Mouse (Mus musculus) CH12.LX (cell line): ENCODE measurements at regions not wholly inside any gene's neighbourhood (a gene's known extent, or its start where the extent isn't known, plus 50 kb on each side); places are given as distances from the start of the nearest gene placed in this dataset.

ENCODE experiments used
- DNase-seq: peaks from one replicate; pipeline ENCODE4 v3.0.0-alpha.2; 2013; ENCODE audit errors: extremely low read depth
- H3K27ac ChIP-seq: 2 replicates; pipeline ENCODE4 v1.5.1; 2012; ENCODE audit warnings: low read depth, mild to moderate bottlenecking, control low read depth, moderate library complexity; ENCODE audit not compliant: insufficient read depth
- H3K27me3 ChIP-seq: replicated peaks from 2 replicates; pipeline ENCODE3; 2012; ENCODE audit warnings: inconsistent platforms
- H3K36me3 ChIP-seq, 2 experiments: replicated peaks in 1 of 2; 2 replicates each; pipeline versions ENCODE3 to v1.6.1; 2012; ENCODE audit warnings: inconsistent platforms in 1 of 2, low read length in 1 of 2, mild to moderate bottlenecking in 1 of 2, mixed read lengths in 1 of 2, moderate library complexity in 1 of 2; ENCODE audit not compliant: control insufficient read depth in 1 of 2, insufficient read depth in 1 of 2
- H3K4me1 ChIP-seq, 2 experiments: 2 replicates each; pipeline ENCODE4 v1.6.1; 2012; ENCODE audit warnings: inconsistent platforms in 1 of 2, moderate library complexity in 1 of 2; ENCODE audit not compliant: insufficient read depth in 2 of 2, control insufficient read depth in 1 of 2
- H3K4me2 ChIP-seq: 2 replicates; pipeline ENCODE4 v1.6.1; 2012; ENCODE audit warnings: low read depth, mild to moderate bottlenecking, control low read depth; ENCODE audit not compliant: poor library complexity, insufficient read depth, severe bottlenecking
- H3K4me3 ChIP-seq, 3 experiments: fragments of 150-350 bp in 1 of 3; sonication (generic) in 1 of 3; replicated peaks in 1 of 3; 2 replicates each; pipeline versions ENCODE3 to v1.5.1; 2011 to 2012; ENCODE audit warnings: low read depth in 2 of 3, low read length in 2 of 3, mild to moderate bottlenecking in 2 of 3, moderate library complexity in 2 of 3, control low read depth in 1 of 3, improper control_type of control experiment in 1 of 3, inconsistent platforms in 1 of 3, mixed read lengths in 1 of 3; ENCODE audit not compliant: poor library complexity in 1 of 3
- H3K79me2 ChIP-seq: replicated peaks from 2 replicates; pipeline ENCODE4 v1.6.1; 2012; ENCODE audit warnings: mild to moderate bottlenecking, moderate library complexity; ENCODE audit not compliant: control insufficient read depth, poor library complexity, insufficient read depth, severe bottlenecking; ENCODE audit errors: extremely low read depth
- H3K9ac ChIP-seq: 2 replicates; pipeline ENCODE4 v1.6.1; 2012; ENCODE audit warnings: low read depth, mild to moderate bottlenecking, control low read depth, moderate library complexity; ENCODE audit not compliant: insufficient read depth
- H3K9me3 ChIP-seq: replicated peaks from 2 replicates; pipeline ENCODE3; 2012; ENCODE audit warnings: low read length, inconsistent platforms, mixed read lengths
- CHD2 ChIP-seq: IDR thresholded peaks from 2 replicates; pipeline ENCODE4 v1.6.1; 2011; ENCODE audit warnings: low read length, improper control_type of control experiment
- CTCF ChIP-seq, 2 experiments: IDR thresholded peaks in 1 of 2; conservative IDR thresholded peaks in 1 of 2; 2 replicates each; pipeline ENCODE4 v1.5.1; 2011 to 2012; ENCODE audit warnings: low read depth in 2 of 2, low read length in 2 of 2, improper control_type of control experiment in 1 of 2, inconsistent platforms in 1 of 2, mild to moderate bottlenecking in 1 of 2, moderate library complexity in 1 of 2
- EP300 ChIP-seq: IDR thresholded peaks from 2 replicates; pipeline ENCODE4 v1.6.1; 2011; ENCODE audit warnings: low read length, improper control_type of control experiment
- JUN ChIP-seq: IDR thresholded peaks from 2 replicates; pipeline ENCODE4 v1.6.1; 2011; ENCODE audit warnings: low read depth, mild to moderate bottlenecking, low read length, improper control_type of control experiment, moderate library complexity; ENCODE audit not compliant: insufficient read depth
- JUND ChIP-seq: conservative IDR thresholded peaks from 2 replicates; pipeline ENCODE4 v1.6.1; 2011; ENCODE audit warnings: low read depth, low read length, improper control_type of control experiment
- KAT2A ChIP-seq: IDR thresholded peaks from 2 replicates; pipeline ENCODE4 v1.6.1; 2012; ENCODE audit warnings: low read length, improper control_type of control experiment, inconsistent platforms; ENCODE audit not compliant: insufficient replicate concordance
- MAFK ChIP-seq: IDR thresholded peaks from 2 replicates; pipeline ENCODE4 v1.6.1; 2011; ENCODE audit warnings: low read length, improper control_type of control experiment; ENCODE audit not compliant: insufficient replicate concordance
- MAX ChIP-seq: IDR thresholded peaks from 2 replicates; pipeline ENCODE4 v1.6.1; 2011; ENCODE audit warnings: low read length, improper control_type of control experiment
- MAZ ChIP-seq: IDR thresholded peaks from 2 replicates; pipeline ENCODE4 v1.6.1; 2012; ENCODE audit warnings: low read depth, mild to moderate bottlenecking, inconsistent platforms, low read length, improper control_type of control experiment, moderate library complexity
- MEF2A ChIP-seq: IDR thresholded peaks from 2 replicates; pipeline ENCODE4 v1.6.1; 2014; ENCODE audit warnings: low read depth, mild to moderate bottlenecking, inconsistent platforms, low read length, improper control_type of control experiment, borderline replicate concordance
- MXI1 ChIP-seq: IDR thresholded peaks from 2 replicates; pipeline ENCODE4 v1.6.1; 2011; ENCODE audit warnings: mild to moderate bottlenecking, low read depth, low read length, improper control_type of control experiment
- NELFE ChIP-seq: IDR thresholded peaks from 2 replicates; pipeline ENCODE4 v1.6.1; 2011; ENCODE audit warnings: low read depth, low read length, improper control_type of control experiment
- PAX5 ChIP-seq: IDR thresholded peaks from 2 replicates; pipeline ENCODE4 v1.6.1; 2012; ENCODE audit warnings: low read length, inconsistent platforms, mixed read lengths
- POLR2A ChIP-seq: IDR thresholded peaks from 2 replicates; pipeline ENCODE4 v1.6.1; 2011; ENCODE audit warnings: low read depth, mild to moderate bottlenecking, improper control_type of control experiment, low read length
- POLR2AphosphoS2 ChIP-seq: IDR thresholded peaks from 2 replicates; pipeline ENCODE4 v1.6.1; 2011; ENCODE audit warnings: low read depth, low read length, improper control_type of control experiment
- RCOR1 ChIP-seq: conservative IDR thresholded peaks from 2 replicates; pipeline ENCODE4 v1.6.1; 2012; ENCODE audit warnings: low read depth, mild to moderate bottlenecking, inconsistent platforms, low read length, improper control_type of control experiment
- SIN3A ChIP-seq: IDR thresholded peaks from 2 replicates; pipeline ENCODE4 v1.6.1; 2012; ENCODE audit warnings: low read length, improper control_type of control experiment, inconsistent platforms
- SMC3 ChIP-seq: IDR thresholded peaks from 2 replicates; pipeline ENCODE4 v1.6.1; 2011; ENCODE audit warnings: low read depth, low read length, improper control_type of control experiment
- TBP ChIP-seq: conservative IDR thresholded peaks from 2 replicates; pipeline ENCODE4 v1.6.1; 2011; ENCODE audit warnings: low read depth, low read length, improper control_type of control experiment
- ZKSCAN1 ChIP-seq: IDR thresholded peaks from 2 replicates; pipeline ENCODE4 v1.6.1; 2012; ENCODE audit warnings: low read depth, inconsistent platforms, low read length, improper control_type of control experiment, borderline replicate concordance
- ZMIZ1 ChIP-seq: IDR thresholded peaks from 2 replicates; pipeline ENCODE4 v1.6.1; 2012; ENCODE audit warnings: low read depth, mild to moderate bottlenecking, inconsistent platforms, low read length, improper control_type of control experiment
- dilution Hi-C: fragments of 300-500 bp; cut with MboI; formaldehyde crosslinking; loops from 2 replicates; pipeline ENCODE4 v1.14.3; 2020; ENCODE audit warnings: low sequenced_read_pairs; ENCODE audit not compliant: extremely low pct_unique_long_range_greater_than_20kb, extremely low pct_ligation_motif_present
- in situ Hi-C: fragments of 300-500 bp; cut with MboI; formaldehyde crosslinking; loops from 3 replicates; pipeline ENCODE4 v1.14.3; 2019; ENCODE audit warnings: low sequenced_read_pairs, low pct_ligation_motif_present, low pct_unique_long_range_greater_than_20kb, mixed read lengths

DNA sequence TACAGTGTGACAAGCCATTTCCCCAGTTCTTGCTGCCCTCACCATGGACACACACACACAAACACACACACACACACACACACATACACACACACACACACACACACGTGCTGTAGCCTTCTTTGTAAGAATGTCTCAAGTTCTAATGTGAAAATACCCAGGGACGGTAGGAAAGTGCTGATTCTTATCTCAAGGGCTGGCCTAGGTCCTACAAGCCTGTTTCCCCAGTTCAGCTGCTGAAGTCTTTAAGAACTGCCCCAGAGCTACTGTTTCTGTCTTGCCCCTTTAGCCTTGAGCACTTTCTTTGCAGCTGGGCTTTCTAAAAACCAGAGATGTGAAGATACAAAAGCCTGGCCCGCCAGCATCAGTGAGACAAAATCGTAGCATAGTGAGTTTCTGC lies 117.5 kb upstream of the Kbtbd8 start:
- dilution Hi-C loops, result no loop called here
- Histone ChIP-seq H3K9me3 (no peaks in the 10 kb centered on the region), H3K27ac (no peak overlapping the region), H3K4me3 (no peak overlapping the region), H3K4me1 (no peaks in the 10 kb centered on the region), H3K36me3 (no peaks in the 10 kb centered on the region), H3K9ac (no peak overlapping the region), H3K79me2 (no peaks in the 10 kb centered on the region), H3K27me3 (peaks cover 2% of the 10 kb centered on the region), H3K4me2 (no peak overlapping the region)
- in situ Hi-C loops, result no loop called here
- no peak for DNase-seq
- TF ChIP-seq TBP (no peak), JUND (no peak), KAT2A (no peak), SMC3 (no peak), SIN3A (no peak), CHD2 (no peak), ZMIZ1 (no peak), MAZ (no peak), JUN (no peak), PAX5 (no peak), MEF2A (no peak), POLR2A (no peak), CTCF (conservative IDR thresholded peaks at IDR 0.05 in 1 of 2, IDR thresholded peaks at IDR 0.05 in 1 of 2; ENCODE audit: low read depth in 2 of 2, low read length in 2 of 2) (no peak), NELFE (no peak), EP300 (no peak), ZKSCAN1 (no peak), MXI1 (no peak), POLR2AphosphoS2 (no peak), RCOR1 (no peak), MAFK (no peak)

DNA sequence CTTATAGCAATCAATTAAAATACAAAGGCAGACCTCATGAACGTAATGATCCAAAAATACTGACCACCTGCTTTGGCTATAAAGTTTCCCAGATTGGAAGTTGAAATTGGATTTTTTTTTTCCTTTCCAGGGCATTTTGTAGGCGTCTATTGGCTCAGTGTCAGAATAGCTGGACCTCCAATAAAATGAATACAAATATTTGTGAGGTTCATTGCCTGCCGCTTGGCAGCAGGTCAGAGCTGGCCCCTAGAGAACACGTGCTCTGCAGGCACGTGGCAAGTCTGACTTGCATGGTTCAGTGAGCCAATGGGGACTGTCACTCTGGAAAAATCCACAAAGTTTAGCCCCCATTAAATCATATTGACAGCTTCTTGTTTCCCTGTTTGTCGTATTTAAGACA lies 118.0 kb upstream of the Kbtbd8 start:
- H3K27me3 ChIP-seq, result peaks cover 2% of the 10 kb centered on the region
- dilution Hi-C loops, result no loop called here
- TF ChIP-seq MAX (0 out of 2 replicates have a peak, but pooled peaks have one; percentile 17), SMC3 (no peak)
- no peaks in the 10 kb centered on the region for H3K79me2 ChIP-seq
- in situ Hi-C loops, result no loop called here
- no peak overlapping the region for H3K27ac ChIP-seq
- no peak for DNase-seq
- H3K36me3 ChIP-seq, result no peaks in the 10 kb centered on the region
- no peak overlapping the region for H3K9ac ChIP-seq
- H3K9me3 ChIP-seq, result no peaks in the 10 kb centered on the region
- no peak overlapping the region for H3K4me3 ChIP-seq
- peaks cover 0 to 3% of the 10 kb centered on the region in 2 experiments; a peak in 2 of 4 replicates for H3K4me1 ChIP-seq
- no peak overlapping the region for H3K4me2 ChIP-seq
